Mouse (Mus musculus): Measurements from ENCODE around the gene Irgc1. TPM values are rescaled to one million over a fixed set of nuclear protein-coding genes. Genes with fewer than 3 reads are reported as not detected.

Irgc1 gene
- total and polyA plus RNA-seq, 3 experiments: not detected

DNA sequence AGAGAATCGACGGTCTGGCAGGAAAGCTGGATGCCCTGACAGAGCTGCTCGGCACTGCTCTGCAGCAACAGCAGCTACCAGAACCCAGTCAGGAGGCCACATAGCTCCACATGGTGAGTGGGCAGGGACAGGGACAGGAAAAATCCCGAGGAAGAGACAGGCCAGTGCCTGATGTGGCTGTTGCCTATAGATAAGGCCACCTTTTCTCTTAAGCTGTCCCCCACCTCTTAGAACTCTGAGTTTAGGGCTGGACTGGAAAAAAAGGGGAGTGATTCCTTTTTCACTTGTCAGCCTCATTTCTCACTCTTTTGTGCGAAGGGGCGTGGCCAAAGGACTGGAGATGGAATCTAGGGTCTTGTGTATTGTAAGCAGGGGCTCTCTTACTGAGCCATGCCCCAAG is 68.0 kb downstream of the Irgc1 start:
- Histone ChIP-seq H3K4me3 (ENCODE audit: control insufficient read depth in 1 of 2, insufficient read depth in 1 of 2, low read depth in 2 of 2, low read length in 2 of 2) (no peak overlapping the region), H3K9me3 (replicated peaks; ENCODE audit: insufficient read depth, low read length) (no peaks in the 10 kb centered on the region), H3K4me1 (ENCODE audit: control insufficient read depth in 1 of 2, insufficient read depth in 2 of 2, low read length in 2 of 2) (peaks cover 8 to 49% of the 10 kb centered on the region in 2 experiments), H3K9ac (ENCODE audit: control insufficient read depth, low read depth, low read length, poor library complexity, severe bottlenecking) (no peak overlapping the region), H3K36me3 (ENCODE audit: control insufficient read depth in 1 of 2, insufficient read depth in 2 of 2, low read length in 2 of 2) (peaks cover 14 to 43% of the 10 kb centered on the region in 2 experiments), H3K27me3 (ENCODE audit: control insufficient read depth in 1 of 2, insufficient read depth in 2 of 2, low read length in 2 of 2) (no peaks in the 10 kb centered on the region), H3K27ac (ENCODE audit: control insufficient read depth, low read depth, low read length) (peak overlapping the region; percentile 29; the same call in 1 of the 2 replicates), H3K79me2 (ENCODE audit: control insufficient read depth, insufficient read depth, low read length, poor library complexity) (peaks cover under 1% of the 10 kb centered on the region)
- TF ChIP-seq ZNF384 (IDR thresholded peaks at IDR 0.05; ENCODE audit: low read depth, low read length): no peak
- TF ChIP-seq CHD2 (IDR thresholded peaks at IDR 0.05; ENCODE audit: low read length): no peak
- no peak for TF ChIP-seq GATA1 (IDR thresholded peaks at IDR 0.05; ENCODE audit: low read depth, low read length)
- TF ChIP-seq USF2 (IDR thresholded peaks at IDR 0.05; ENCODE audit: borderline replicate concordance in 1 of 2, insufficient read depth in 1 of 2, low read depth in 1 of 2, low read length in 2 of 2): no peak
- peak; percentile 31; the same call in 1 of the 2 replicates for TF ChIP-seq TCF12 (IDR thresholded peaks at IDR 0.05; ENCODE audit: low read depth, low read length)
- TF ChIP-seq UBTF (IDR thresholded peaks at IDR 0.05; ENCODE audit: borderline replicate concordance, insufficient read depth, low read depth, low read length): no peak
- TF ChIP-seq ETS1 (IDR thresholded peaks at IDR 0.05; ENCODE audit: low read depth, low read length): no peak
- TF ChIP-seq TAL1 (IDR thresholded peaks at IDR 0.05; ENCODE audit: low read length): peak; percentile 91
- no peak for TF ChIP-seq MEF2A (IDR thresholded peaks at IDR 0.05; ENCODE audit: extremely low read depth, insufficient replicate concordance, low read depth, low read length, poor library complexity, severe bottlenecking)
- no peak for TF ChIP-seq SIN3A (IDR thresholded peaks at IDR 0.05; ENCODE audit: low read length)
- no peak for TF ChIP-seq POLR2AphosphoS5 (IDR thresholded peaks at IDR 0.05; ENCODE audit: borderline replicate concordance, low read depth, low read length)
- no peak for TF ChIP-seq CTCF (IDR thresholded peaks at IDR 0.05 in 2 of 3, conservative IDR thresholded peaks at IDR 0.05 in 1 of 3; ENCODE audit: control insufficient read depth in 1 of 3, insufficient read depth in 1 of 3, low read depth in 2 of 3, low read length in 3 of 3, poor library complexity in 1 of 3, severe bottlenecking in 1 of 3)
- no peak for TF ChIP-seq GABPA (IDR thresholded peaks at IDR 0.05; ENCODE audit: low read depth, low read length)
- TF ChIP-seq ELF1 (IDR thresholded peaks at IDR 0.05; ENCODE audit: low read depth, low read length): no peak
- no peak for TF ChIP-seq MAX (IDR thresholded peaks at IDR 0.05; ENCODE audit: low read length)
- no peak for TF ChIP-seq ZKSCAN1 (IDR thresholded peaks at IDR 0.05; ENCODE audit: low read depth, low read length)
- peak; percentile 53 for DNase-seq (ENCODE audit: low read depth, low spot score)

- Histone ChIP-seq H3K4me1 (ENCODE audit: control insufficient read depth in 1 of 2, insufficient read depth in 2 of 2, low read length in 2 of 2) (peaks cover 8 to 52% of the 10 kb centered on the region in 2 experiments), H3K79me2 (ENCODE audit: control insufficient read depth, insufficient read depth, low read length, poor library complexity) (peaks cover 6% of the 10 kb centered on the region), H3K27ac (ENCODE audit: control insufficient read depth, low read depth, low read length) (no peak overlapping the region), H3K9me3 (replicated peaks; ENCODE audit: insufficient read depth, low read length) (no peaks in the 10 kb centered on the region), H3K9ac (ENCODE audit: control insufficient read depth, low read depth, low read length, poor library complexity, severe bottlenecking) (no peak overlapping the region), H3K27me3 (ENCODE audit: control insufficient read depth in 1 of 2, insufficient read depth in 2 of 2, low read length in 2 of 2) (no peaks in the 10 kb centered on the region), H3K4me3 (ENCODE audit: control insufficient read depth in 1 of 2, insufficient read depth in 1 of 2, low read depth in 2 of 2, low read length in 2 of 2) (no peak overlapping the region), H3K36me3 (ENCODE audit: control insufficient read depth in 1 of 2, insufficient read depth in 2 of 2, low read length in 2 of 2) (peaks cover 22 to 54% of the 10 kb centered on the region in 2 experiments)
- no peak for TF ChIP-seq MAZ (IDR thresholded peaks at IDR 0.05; ENCODE audit: low read depth, low read length)
- no peak for TF ChIP-seq MYC (IDR thresholded peaks at IDR 0.05; ENCODE audit: low read depth, low read length)
- TF ChIP-seq EP300 (IDR thresholded peaks at IDR 0.05; ENCODE audit: low read depth in 1 of 2, low read length in 2 of 2): no peak
- TF ChIP-seq MXI1 (IDR thresholded peaks at IDR 0.05; ENCODE audit: low read depth, low read length): no peak
- TF ChIP-seq ZNF384 (IDR thresholded peaks at IDR 0.05; ENCODE audit: low read depth, low read length): 0 out of 2 replicates have a peak, but pooled peaks have one; percentile 44
- peak; percentile 22 for DNase-seq (ENCODE audit: low read depth, low spot score)
Observed at GRCm38 (mm10) chr7:24382730-24383372, 69.2 kb downstream of the Irgc1 start.

Other genes starting within 250 kb of the Irgc1 start
- gene Zfp111, start 240.9 kb downstream of the Irgc1 start, total RNA-seq (2012; rRNA removed): not detected in 2 replicates
- not detected for gene Zfp111, start 240.9 kb downstream of the Irgc1 start, polyA plus RNA-seq (2012; ENCODE audit: insufficient read depth in 1 of 2, insufficient read length in 2 of 2, low read depth in 1 of 2, low replicate concordance in 2 of 2, missing spikeins in 1 of 2)
- gene Zfp109, start 214.7 kb downstream of the Irgc1 start, total RNA-seq (2012; rRNA removed): not detected in 2 replicates
- not detected for gene Zfp109, start 214.7 kb downstream of the Irgc1 start, polyA plus RNA-seq (2012; ENCODE audit: insufficient read depth in 1 of 2, insufficient read length in 2 of 2, low read depth in 1 of 2, low replicate concordance in 2 of 2, missing spikeins in 1 of 2)
- not detected in 2 replicates for gene Zfp108, start 197.5 kb downstream of the Irgc1 start, total RNA-seq (2012; rRNA removed)
- gene Zfp108, start 197.5 kb downstream of the Irgc1 start, polyA plus RNA-seq (2012; ENCODE audit: insufficient read depth in 1 of 2, insufficient read length in 2 of 2, low read depth in 1 of 2, low replicate concordance in 2 of 2, missing spikeins in 1 of 2): not detected
- not detected in 2 replicates for gene Zfp93, start 181.9 kb downstream of the Irgc1 start, total RNA-seq (2012; rRNA removed)
- not detected for gene Zfp93, start 181.9 kb downstream of the Irgc1 start, polyA plus RNA-seq (2012; ENCODE audit: insufficient read depth in 1 of 2, insufficient read length in 2 of 2, low read depth in 1 of 2, low replicate concordance in 2 of 2, missing spikeins in 1 of 2)
- gene Zfp61, start 151.1 kb downstream of the Irgc1 start, total RNA-seq (2012; rRNA removed): 9.2 and 9.9 TPM in 2 replicates
- 10 to 100 TPM in 1 of 2 experiments, not detected in 1; 15.3 TPM for gene Zfp61, start 151.1 kb downstream of the Irgc1 start, polyA plus RNA-seq (2012; ENCODE audit: insufficient read depth in 1 of 2, insufficient read length in 2 of 2, low read depth in 1 of 2, low replicate concordance in 2 of 2, missing spikeins in 1 of 2)
- gene Zfp94, start 135.6 kb downstream of the Irgc1 start, total RNA-seq (2012; rRNA removed): 5.9 and 6.9 TPM in 2 replicates
- gene Zfp94, start 135.6 kb downstream of the Irgc1 start, polyA plus RNA-seq (2012; ENCODE audit: insufficient read depth in 1 of 2, insufficient read length in 2 of 2, low read depth in 1 of 2, low replicate concordance in 2 of 2, missing spikeins in 1 of 2): 1 to 10 TPM in 1 of 2 experiments, not detected in 1; 5.9 TPM
- not detected in 2 replicates for gene Tescl, start 118.4 kb downstream of the Irgc1 start, total RNA-seq (2012; rRNA removed)
- not detected for gene Tescl, start 118.4 kb downstream of the Irgc1 start, polyA plus RNA-seq (2012; ENCODE audit: insufficient read depth in 1 of 2, insufficient read length in 2 of 2, low read depth in 1 of 2, low replicate concordance in 2 of 2, missing spikeins in 1 of 2)
- not detected in 2 replicates for gene Lypd5, start 103.1 kb downstream of the Irgc1 start, total RNA-seq (2012; rRNA removed)
- not detected for gene Lypd5, start 103.1 kb downstream of the Irgc1 start, polyA plus RNA-seq (2012; ENCODE audit: insufficient read depth in 1 of 2, insufficient read length in 2 of 2, low read depth in 1 of 2, low replicate concordance in 2 of 2, missing spikeins in 1 of 2)
- gene Kcnn4, start 82.0 kb downstream of the Irgc1 start, total RNA-seq (2012; rRNA removed): 175 and 256 TPM in 2 replicates
- gene Kcnn4, start 82.0 kb downstream of the Irgc1 start, polyA plus RNA-seq (2012; ENCODE audit: insufficient read depth in 1 of 2, insufficient read length in 2 of 2, low read depth in 1 of 2, low replicate concordance in 2 of 2, missing spikeins in 1 of 2): 100 to 1,000 TPM in 1 of 2 experiments, not detected in 1; 188 TPM
- 47.5 and 54.6 TPM in 2 replicates for gene Smg9, start 52.7 kb downstream of the Irgc1 start, total RNA-seq (2012; rRNA removed)
- gene Smg9, start 52.7 kb downstream of the Irgc1 start, polyA plus RNA-seq (2012; ENCODE audit: insufficient read depth in 1 of 2, insufficient read length in 2 of 2, low read depth in 1 of 2, low replicate concordance in 2 of 2, missing spikeins in 1 of 2): 10 to 100 TPM in 1 of 2 experiments, not detected in 1; 95.3 TPM
- gene Plaur, start 10.2 kb upstream of the Irgc1 start, total RNA-seq (2012; rRNA removed): 8.0 and 9.7 TPM in 2 replicates
- gene Plaur, start 10.2 kb upstream of the Irgc1 start, polyA plus RNA-seq (2012; ENCODE audit: insufficient read depth in 1 of 2, insufficient read length in 2 of 2, low read depth in 1 of 2, low replicate concordance in 2 of 2, missing spikeins in 1 of 2): 1 to 10 TPM in 1 of 2 experiments, not detected in 1; 8.6 TPM
- 0.12 and 0.16 TPM in 2 replicates for gene Cadm4, start 29.7 kb upstream of the Irgc1 start, total RNA-seq (2012; rRNA removed)
- under 1 TPM in 1 of 2 experiments, not detected in 1; 0.38 TPM for gene Cadm4, start 29.7 kb upstream of the Irgc1 start, polyA plus RNA-seq (2012; ENCODE audit: insufficient read depth in 1 of 2, insufficient read length in 2 of 2, low read depth in 1 of 2, low replicate concordance in 2 of 2, missing spikeins in 1 of 2)
- gene Zfp428, start 54.7 kb upstream of the Irgc1 start, total RNA-seq (2012; rRNA removed): 10.3 and 12.4 TPM in 2 replicates
- 10 to 100 TPM in 1 of 2 experiments, not detected in 1; 16.4 TPM for gene Zfp428, start 54.7 kb upstream of the Irgc1 start, polyA plus RNA-seq (2012; ENCODE audit: insufficient read depth in 1 of 2, insufficient read length in 2 of 2, low read depth in 1 of 2, low replicate concordance in 2 of 2, missing spikeins in 1 of 2)
- not detected in 2 replicates for gene AC161166.1, start 60.2 kb upstream of the Irgc1 start, total RNA-seq (2012; rRNA removed)
- under 1 TPM in 1 of 2 experiments, not detected in 1; 0.13 TPM for gene AC161166.1, start 60.2 kb upstream of the Irgc1 start, polyA plus RNA-seq (2012; ENCODE audit: insufficient read depth in 1 of 2, insufficient read length in 2 of 2, low read depth in 1 of 2, low replicate concordance in 2 of 2, missing spikeins in 1 of 2)
- 3.6 and 4.7 TPM in 2 replicates for gene Irgq, start 78.4 kb upstream of the Irgc1 start, total RNA-seq (2012; rRNA removed)
- gene Irgq, start 78.4 kb upstream of the Irgc1 start, polyA plus RNA-seq (2012; ENCODE audit: insufficient read depth in 1 of 2, insufficient read length in 2 of 2, low read depth in 1 of 2, low replicate concordance in 2 of 2, missing spikeins in 1 of 2): 1 to 10 TPM in 1 of 2 experiments, not detected in 1; 5.8 TPM
- not detected in 2 replicates for gene Pinlyp, start 93.8 kb upstream of the Irgc1 start, total RNA-seq (2012; rRNA removed)
- not detected for gene Pinlyp, start 93.8 kb upstream of the Irgc1 start, polyA plus RNA-seq (2012; ENCODE audit: insufficient read depth in 1 of 2, insufficient read length in 2 of 2, low read depth in 1 of 2, low replicate concordance in 2 of 2, missing spikeins in 1 of 2)
- 84.4 and 97.4 TPM in 2 replicates for gene Xrcc1, start 94.0 kb upstream of the Irgc1 start, total RNA-seq (2012; rRNA removed)
- gene Xrcc1, start 94.0 kb upstream of the Irgc1 start, polyA plus RNA-seq (2012; ENCODE audit: insufficient read depth in 1 of 2, insufficient read length in 2 of 2, low read depth in 1 of 2, low replicate concordance in 2 of 2, missing spikeins in 1 of 2): 100 to 1,000 TPM; 101 to 574 TPM
- 17.8 and 21.0 TPM in 2 replicates for gene Ethe1, start 135.2 kb upstream of the Irgc1 start, total RNA-seq (2012; rRNA removed)
- 10 to 100 TPM in 1 of 2 experiments, not detected in 1; 33.3 TPM for gene Ethe1, start 135.2 kb upstream of the Irgc1 start, polyA plus RNA-seq (2012; ENCODE audit: insufficient read depth in 1 of 2, insufficient read length in 2 of 2, low read depth in 1 of 2, low replicate concordance in 2 of 2, missing spikeins in 1 of 2)
- gene Zfp575, start 135.3 kb upstream of the Irgc1 start, total RNA-seq (2012; rRNA removed): 0.26 and 0.58 TPM in 2 replicates
- gene Zfp575, start 135.3 kb upstream of the Irgc1 start, polyA plus RNA-seq (2012; ENCODE audit: insufficient read depth in 1 of 2, insufficient read length in 2 of 2, low read depth in 1 of 2, low replicate concordance in 2 of 2, missing spikeins in 1 of 2): under 1 TPM in 1 of 2 experiments, not detected in 1; 0.50 TPM
- 6.0 and 6.4 TPM in 2 replicates for gene Phldb3, start 158.5 kb upstream of the Irgc1 start, total RNA-seq (2012; rRNA removed)
- gene Phldb3, start 158.5 kb upstream of the Irgc1 start, polyA plus RNA-seq (2012; ENCODE audit: insufficient read depth in 1 of 2, insufficient read length in 2 of 2, low read depth in 1 of 2, low replicate concordance in 2 of 2, missing spikeins in 1 of 2): 10 to 100 TPM in 1 of 2 experiments, not detected in 1; 10.8 TPM
- not detected in 2 replicates for gene Lypd3, start 184.3 kb upstream of the Irgc1 start, total RNA-seq (2012; rRNA removed)
- gene Lypd3, start 184.3 kb upstream of the Irgc1 start, polyA plus RNA-seq (2012; ENCODE audit: insufficient read depth in 1 of 2, insufficient read length in 2 of 2, low read depth in 1 of 2, low replicate concordance in 2 of 2, missing spikeins in 1 of 2): not detected
- gene Tex101, start 224.4 kb upstream of the Irgc1 start, total RNA-seq (2012; rRNA removed): 0.15 TPM in 1 of 2 replicates, not detected in the other
- gene Tex101, start 224.4 kb upstream of the Irgc1 start, polyA plus RNA-seq (2012; ENCODE audit: insufficient read depth in 1 of 2, insufficient read length in 2 of 2, low read depth in 1 of 2, low replicate concordance in 2 of 2, missing spikeins in 1 of 2): under 1 TPM in 1 of 2 experiments, not detected in 1; 0.08 TPM

Data from MEL (cell line).